Mouse (Mus musculus): ENCODE measurements around the gene Nme9. TPM values are rescaled to one million over a fixed set of nuclear protein-coding genes. Genes with fewer than 3 reads are reported as not detected.

Nme9 gene
- polyA plus RNA-seq, 1 experiment from 2014 or later, result 0.13 TPM

- 68% methylated on average over 9 of the region's 9 CpGs for WGBS
- H3K27ac ChIP-seq, result no peak overlapping the region
- no peak for ATAC-seq (replicated peaks; ENCODE audit: insufficient number of reproducible peaks, insufficient read depth, low FRiP score, low read depth)
- no peak overlapping the region for H3K4me2 ChIP-seq
- no peak overlapping the region for H3K4me3 ChIP-seq
- no peaks in the 10 kb centered on the region for H3K27me3 ChIP-seq
- no peaks in the 10 kb centered on the region for H3K36me3 ChIP-seq
- no peaks in the 10 kb centered on the region for H3K9me3 ChIP-seq (replicated peaks)
- H3K9ac ChIP-seq, result no peak overlapping the region
- H3K4me1 ChIP-seq (replicated peaks), result peaks cover 10% of the 10 kb centered on the region; the same call in 1 of the 2 replicates
These were observed 26.0 kb upstream of the Nme9 start for GRCm38 (mm10) chr9:99425262-99425661.

- H3K36me3 ChIP-seq, result no peaks in the 10 kb centered on the region
- no peak overlapping the region for H3K9ac ChIP-seq
- no peak overlapping the region for H3K27ac ChIP-seq
- no peak overlapping the region for H3K4me2 ChIP-seq
- no peak overlapping the region for H3K4me3 ChIP-seq
- 61% methylated on average over 11 of the region's 11 CpGs for WGBS
- no peaks in the 10 kb centered on the region for H3K27me3 ChIP-seq
- ATAC-seq (replicated peaks; ENCODE audit: insufficient number of reproducible peaks, insufficient read depth, low FRiP score, low read depth), result no peak
- H3K9me3 ChIP-seq (replicated peaks), result no peaks in the 10 kb centered on the region
- peaks cover 10% of the 10 kb centered on the region; the same call in 1 of the 2 replicates for H3K4me1 ChIP-seq (replicated peaks)
These were observed 22.5 kb upstream of the Nme9 start for GRCm38 (mm10) chr9:99428601-99429331.

- Histone ChIP-seq H3K4me3 (no peak overlapping the region), H3K9ac (no peak overlapping the region), H3K36me3 (no peaks in the 10 kb centered on the region), H3K27me3 (no peaks in the 10 kb centered on the region), H3K4me2 (no peak overlapping the region), H3K9me3 (replicated peaks) (no peaks in the 10 kb centered on the region), H3K27ac (no peak overlapping the region), H3K4me1 (replicated peaks) (peaks cover 17% of the 10 kb centered on the region)
- WGBS, result 82% methylated on average over 3 of the region's 3 CpGs
- no peak for ATAC-seq (replicated peaks; ENCODE audit: insufficient number of reproducible peaks, insufficient read depth, low FRiP score, low read depth)
These were observed 21.4 kb upstream of the Nme9 start for GRCm38 (mm10) chr9:99429845-99430244.

- no peak overlapping the region for H3K4me2 ChIP-seq
- no peak for ATAC-seq (replicated peaks; ENCODE audit: insufficient number of reproducible peaks, insufficient read depth, low FRiP score, low read depth)
- 71% methylated on average over 6 of the region's 6 CpGs for WGBS
- no peaks in the 10 kb centered on the region for H3K27me3 ChIP-seq
- no peak overlapping the region for H3K27ac ChIP-seq
- H3K9me3 ChIP-seq (replicated peaks), result no peaks in the 10 kb centered on the region
- no peak overlapping the region for H3K9ac ChIP-seq
- H3K36me3 ChIP-seq, result no peaks in the 10 kb centered on the region
- H3K4me3 ChIP-seq, result no peak overlapping the region
- peaks cover 17% of the 10 kb centered on the region for H3K4me1 ChIP-seq (replicated peaks)
These were observed 20.5 kb upstream of the Nme9 start for GRCm38 (mm10) chr9:99430806-99431205.

- no peak overlapping the region for H3K27ac ChIP-seq
- no peak overlapping the region for H3K4me2 ChIP-seq
- peaks cover 17% of the 10 kb centered on the region for H3K4me1 ChIP-seq (replicated peaks)
- H3K36me3 ChIP-seq, result no peaks in the 10 kb centered on the region
- no peaks in the 10 kb centered on the region for H3K9me3 ChIP-seq (replicated peaks)
- 84% methylated on average over 8 of the region's 8 CpGs for WGBS
- no peak overlapping the region for H3K4me3 ChIP-seq
- H3K9ac ChIP-seq, result no peak overlapping the region
- H3K27me3 ChIP-seq, result no peaks in the 10 kb centered on the region
- ATAC-seq (replicated peaks; ENCODE audit: insufficient number of reproducible peaks, insufficient read depth, low FRiP score, low read depth), result no peak
These were observed 19.9 kb upstream of the Nme9 start for GRCm38 (mm10) chr9:99431346-99431745.

GRCm38 (mm10) chr9:99431963-99432362 lies 19.3 kb upstream of the Nme9 start:
- no peak overlapping the region for H3K9ac ChIP-seq
- H3K9me3 ChIP-seq (replicated peaks), result no peaks in the 10 kb centered on the region
- no peak overlapping the region for H3K27ac ChIP-seq
- no peak overlapping the region for H3K4me2 ChIP-seq
- no peak for ATAC-seq (replicated peaks; ENCODE audit: insufficient number of reproducible peaks, insufficient read depth, low FRiP score, low read depth)
- WGBS, result 78% methylated on average over 6 of the region's 6 CpGs
- H3K36me3 ChIP-seq, result no peaks in the 10 kb centered on the region
- peaks cover 19% of the 10 kb centered on the region for H3K4me1 ChIP-seq (replicated peaks)
- no peaks in the 10 kb centered on the region for H3K27me3 ChIP-seq
- H3K4me3 ChIP-seq, result no peak overlapping the region

- no peak overlapping the region for H3K4me2 ChIP-seq
These were observed 18.8 kb upstream of the Nme9 start for GRCm38 (mm10) chr9:99432478-99432877.

GRCm38 (mm10) chr9:99434892-99435618 lies 16.2 kb upstream of the Nme9 start:
- H3K36me3 ChIP-seq, result no peaks in the 10 kb centered on the region
- H3K9me3 ChIP-seq (replicated peaks), result no peaks in the 10 kb centered on the region
- H3K4me1 ChIP-seq (replicated peaks), result peaks cover 22% of the 10 kb centered on the region
- H3K9ac ChIP-seq, result peak overlapping the region; percentile 79
- WGBS, result 45% methylated on average over 14 of the region's 14 CpGs
- H3K4me2 ChIP-seq, result peak overlapping the region; percentile 92
- H3K4me3 ChIP-seq, result peak overlapping the region; percentile 83
- ATAC-seq (replicated peaks; ENCODE audit: insufficient number of reproducible peaks, insufficient read depth, low FRiP score, low read depth), result peak; percentile 57
- peak overlapping the region; percentile 81 for H3K27ac ChIP-seq
- H3K27me3 ChIP-seq, result peaks cover 15% of the 10 kb centered on the region

More at GRCm38 (mm10) chr9:99432478-99432877, 18.8 kb upstream of the Nme9 start:
- peaks cover under 1% of the 10 kb centered on the region; the same call in 1 of the 2 replicates for H3K27me3 ChIP-seq
- no peak overlapping the region for H3K4me3 ChIP-seq
- H3K9ac ChIP-seq, result no peak overlapping the region
- H3K27ac ChIP-seq, result no peak overlapping the region
- peaks cover 24% of the 10 kb centered on the region for H3K4me1 ChIP-seq (replicated peaks)
- 75% methylated on average over 4 of the region's 4 CpGs for WGBS
- ATAC-seq (replicated peaks; ENCODE audit: insufficient number of reproducible peaks, insufficient read depth, low FRiP score, low read depth), result no peak
- H3K9me3 ChIP-seq (replicated peaks), result no peaks in the 10 kb centered on the region
- no peaks in the 10 kb centered on the region for H3K36me3 ChIP-seq

GRCm38 (mm10) chr9:99435619-99436181 lies 15.6 kb upstream of the Nme9 start:
- no peaks in the 10 kb centered on the region for H3K9me3 ChIP-seq (replicated peaks)
- H3K27ac ChIP-seq, result peak overlapping the region; percentile 81
- peak overlapping the region; percentile 79 for H3K9ac ChIP-seq
- 21% methylated on average over 16 of the region's 16 CpGs for WGBS
- no peaks in the 10 kb centered on the region for H3K36me3 ChIP-seq
- ATAC-seq (replicated peaks; ENCODE audit: insufficient number of reproducible peaks, insufficient read depth, low FRiP score, low read depth), result peak; percentile 7; the same call in 1 of the 2 replicates
- peak overlapping the region; percentile 83 for H3K4me3 ChIP-seq
- peaks cover 22% of the 10 kb centered on the region for H3K4me1 ChIP-seq (replicated peaks)
- peaks cover 17% of the 10 kb centered on the region for H3K27me3 ChIP-seq
- peak overlapping the region; percentile 92 for H3K4me2 ChIP-seq

GRCm38 (mm10) chr9:99436182-99437030 lies 14.9 kb upstream of the Nme9 start:
- under 1% methylated on average over 80 of the region's 86 CpGs for WGBS
- H3K9me3 ChIP-seq (replicated peaks), result no peaks in the 10 kb centered on the region
- H3K4me3 ChIP-seq, result peak overlapping the region; percentile 83
- H3K36me3 ChIP-seq, result no peaks in the 10 kb centered on the region
- H3K9ac ChIP-seq, result peak overlapping the region; percentile 79
- H3K27me3 ChIP-seq, result peaks cover 17% of the 10 kb centered on the region
- peak overlapping the region; percentile 92 for H3K4me2 ChIP-seq
- peaks cover 22% of the 10 kb centered on the region for H3K4me1 ChIP-seq (replicated peaks)
- peak; percentile 79 for ATAC-seq (replicated peaks; ENCODE audit: insufficient number of reproducible peaks, insufficient read depth, low FRiP score, low read depth)
- peak overlapping the region; percentile 81 for H3K27ac ChIP-seq
